Mouse (Mus musculus): ENCODE results near the gene Tent4b.

DNA sequence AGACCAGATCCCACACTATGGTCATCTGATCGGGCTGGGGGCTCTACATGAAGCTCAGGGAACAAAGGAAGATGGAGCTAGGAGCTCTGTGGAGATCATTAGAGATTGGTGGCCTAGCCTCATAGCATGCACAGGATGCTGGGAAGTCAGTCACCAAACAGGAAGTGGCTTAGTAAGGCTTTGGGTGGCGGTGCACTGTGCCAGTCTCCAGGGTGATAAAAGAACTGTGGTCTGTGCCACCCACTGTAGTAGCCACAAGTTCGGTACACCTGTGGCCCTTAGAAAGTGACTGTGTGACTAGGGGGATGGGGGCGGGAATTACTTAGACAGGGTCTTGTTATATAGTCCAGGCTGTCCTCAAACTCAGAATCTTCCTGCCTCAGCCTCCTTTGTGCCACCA, 106.8 kb downstream of the Tent4b start:
- TF ChIP-seq EP300 (IDR thresholded peaks at IDR 0.05; ENCODE audit: low read depth) (no peak), CTCF (IDR thresholded peaks at IDR 0.05; ENCODE audit: low read depth) (no peak)

All from liver, postnatal 0 days (tissue).